In the genomic region with DNA sequence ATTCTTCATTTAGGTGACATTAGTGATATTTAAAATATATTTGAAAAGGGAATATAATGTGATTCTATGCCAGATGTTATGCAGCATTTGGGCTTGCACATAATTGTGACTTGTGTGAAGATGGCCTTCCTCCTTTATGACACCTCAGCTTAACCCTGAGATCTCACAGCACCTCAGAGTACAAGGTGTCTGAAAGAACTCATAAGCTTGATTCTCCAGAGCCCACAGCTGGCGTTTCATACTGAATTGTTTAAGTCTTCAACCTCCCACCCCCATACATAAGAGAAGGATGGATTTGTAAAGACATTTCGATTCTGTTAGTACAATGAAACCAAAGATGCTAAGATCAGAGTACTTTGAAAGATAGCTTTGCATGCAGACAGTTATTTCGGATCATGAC, we compare ENCODE assay signal across 8 mouse cellular contexts. TPM values are rescaled to one million over a fixed set of nuclear protein-coding genes. Genes with fewer than 3 reads are reported as not detected.
DNase-seq lines count a peak whose midpoint lies in the region; ATAC-seq and TF ChIP-seq lines count a peak whose summit lies in the region.

No protein-coding gene starts in this region.

- ATAC-seq in forebrain, embryonic 15.5 days (replicated peaks) = no peak
- ATAC-seq in liver, embryonic 15.5 days (ENCODE audit: insufficient read depth) = no peak

- H3K4me3 ChIP-seq in heart, adult 2 months = peak overlapping the region; percentile 81
- peak overlapping the region; percentile 71 to 73 (median 71) for H3K4me3 ChIP-seq in CH12.LX (replicated peaks in 1 of 3; ENCODE audit: low read depth in 2 of 3, low read length in 2 of 3, poor library complexity in 1 of 3)
- H3K4me3 ChIP-seq in forebrain, embryonic 15.5 days = peak overlapping the region; percentile 89
- peak overlapping the region; percentile 79 for H3K4me3 ChIP-seq in liver, embryonic 15.5 days (replicated peaks)

- peaks cover 10% of the 10 kb centered on the region for H3K36me3 ChIP-seq in heart, adult 2 months (ENCODE audit: control insufficient read depth, insufficient read depth, low read length)
- H3K36me3 ChIP-seq in CH12.LX (replicated peaks in 1 of 2; ENCODE audit: control insufficient read depth in 1 of 2, insufficient read depth in 1 of 2, low read length in 1 of 2) = peaks cover 0 to 14% of the 10 kb centered on the region in 2 experiments
- no peaks in the 10 kb centered on the region; the same call in 1 of the 2 replicates for H3K36me3 ChIP-seq in forebrain, embryonic 15.5 days
- H3K36me3 ChIP-seq in liver, embryonic 15.5 days (replicated peaks) = peaks cover 5% of the 10 kb centered on the region

- TF ChIP-seq RAD21 in CH12.LX (IDR thresholded peaks at IDR 0.05; ENCODE audit: low read depth, low read length) = no peak

- H3K4me2 ChIP-seq in CH12.LX (ENCODE audit: insufficient read depth, low read depth, poor library complexity, severe bottlenecking) = peak overlapping the region; percentile 88
- H3K4me2 ChIP-seq in forebrain, embryonic 15.5 days (replicated peaks) = peak overlapping the region; percentile 89
- peak overlapping the region; percentile 81 for H3K4me2 ChIP-seq in liver, embryonic 15.5 days

- DNase-seq in heart, adult 2 months = no peak
- DNase-seq in heart, adult 11 months = no peak
- DNase-seq in CH12.LX (ENCODE audit: extremely low read depth) = no peak
- no peak for DNase-seq in right cerebral cortex, postnatal 25 days
- no peak for DNase-seq in natural killer cell, adult 2 months (ENCODE audit: low spot score in 2 of 2)
- DNase-seq in thymus, postnatal 4 days = no peak

- intact Hi-C loops in heart, adult 2 months (cut with DNase I) = no loop called here

- H3K79me2 ChIP-seq in heart, adult 2 months (replicated peaks; ENCODE audit: control insufficient read depth, insufficient read depth, low read length) = no peaks in the 10 kb centered on the region
- 0 out of 2 replicates have a peak, but pooled peaks cover 10% of the 10 kb centered on the region for H3K79me2 ChIP-seq in CH12.LX (replicated peaks; ENCODE audit: control insufficient read depth, extremely low read depth, insufficient read depth, poor library complexity, severe bottlenecking)

- no peaks in the 10 kb centered on the region for H3K9me3 ChIP-seq in CH12.LX (replicated peaks; ENCODE audit: low read length)
- H3K9me3 ChIP-seq in forebrain, embryonic 15.5 days = no peaks in the 10 kb centered on the region
- no peaks in the 10 kb centered on the region for H3K9me3 ChIP-seq in liver, embryonic 15.5 days (replicated peaks)

- WGBS in heart, adult 2 months = 55% methylated on average over 3 of the region's 3 CpGs
- 67% methylated on average over 3 of the region's 3 CpGs for WGBS in forebrain, embryonic 15.5 days
- 60% methylated on average over 3 of the region's 3 CpGs for WGBS in liver, embryonic 15.5 days (ENCODE audit: insufficient replicate concordance)

- dilution Hi-C loops in CH12.LX (cut with MboI; ENCODE audit: extremely low pct_ligation_motif_present, extremely low pct_unique_long_range_greater_than_20kb, low sequenced_read_pairs) = no loop called here

- peak overlapping the region; percentile 99 for H3K9ac ChIP-seq in heart, adult 2 months (ENCODE audit: low read depth, low read length)
- peak overlapping the region; percentile 85 for H3K9ac ChIP-seq in CH12.LX (ENCODE audit: insufficient read depth, low read depth)
- H3K9ac ChIP-seq in forebrain, embryonic 15.5 days (replicated peaks) = peak overlapping the region; percentile 96
- peak overlapping the region; percentile 91 for H3K9ac ChIP-seq in liver, embryonic 15.5 days

- TF ChIP-seq EP300 in heart, adult 2 months (IDR thresholded peaks at IDR 0.05; ENCODE audit: insufficient read depth, low read depth, low read length) = no peak
- TF ChIP-seq EP300 in CH12.LX (IDR thresholded peaks at IDR 0.05; ENCODE audit: low read length) = no peak

- TF ChIP-seq CTCF in heart, adult 2 months (IDR thresholded peaks at IDR 0.05) = no peak
- no peak for TF ChIP-seq CTCF in CH12.LX (conservative IDR thresholded peaks at IDR 0.05 in 1 of 2, IDR thresholded peaks at IDR 0.05 in 1 of 2; ENCODE audit: low read depth in 2 of 2, low read length in 2 of 2)

- H3K27me3 ChIP-seq in heart, adult 2 months (ENCODE audit: control insufficient read depth, insufficient read depth, low read length) = no peaks in the 10 kb centered on the region
- H3K27me3 ChIP-seq in CH12.LX (replicated peaks) = no peaks in the 10 kb centered on the region
- no peaks in the 10 kb centered on the region for H3K27me3 ChIP-seq in forebrain, embryonic 15.5 days
- H3K27me3 ChIP-seq in liver, embryonic 15.5 days = no peaks in the 10 kb centered on the region

- H3K27ac ChIP-seq in heart, adult 2 months = peak overlapping the region; percentile 99
- no peak overlapping the region for H3K27ac ChIP-seq in CH12.LX (ENCODE audit: insufficient read depth, low read depth)
- no peak overlapping the region for H3K27ac ChIP-seq in forebrain, embryonic 15.5 days (replicated peaks)
- peak overlapping the region; percentile 94 for H3K27ac ChIP-seq in liver, embryonic 15.5 days (replicated peaks)

- no peak for TF ChIP-seq POLR2A in heart, adult 2 months (IDR thresholded peaks at IDR 0.05; ENCODE audit: insufficient read depth, low read depth, low read length)
- no peak for TF ChIP-seq POLR2A in CH12.LX (IDR thresholded peaks at IDR 0.05; ENCODE audit: low read depth, low read length)

- in situ Hi-C loops in CH12.LX (cut with MboI; ENCODE audit: low pct_ligation_motif_present, low pct_unique_long_range_greater_than_20kb, low sequenced_read_pairs) = no loop called here

- H3K4me1 ChIP-seq in heart, adult 2 months (ENCODE audit: control insufficient read depth, insufficient read depth, low read length) = no peaks in the 10 kb centered on the region; the same call in 1 of the 2 replicates
- peaks cover 0 to 24% of the 10 kb centered on the region in 2 experiments; a peak in 3 of 4 replicates for H3K4me1 ChIP-seq in CH12.LX (ENCODE audit: control insufficient read depth in 1 of 2, insufficient read depth in 2 of 2)
- H3K4me1 ChIP-seq in forebrain, embryonic 15.5 days = peaks cover 17% of the 10 kb centered on the region
- peaks cover 60% of the 10 kb centered on the region for H3K4me1 ChIP-seq in liver, embryonic 15.5 days (replicated peaks)

TF ChIP-seq in CH12.LX, 34 proteins besides CTCF, POLR2A, EP300 and RAD21:
- no peak for TF ChIP-seq ETS1 (conservative IDR thresholded peaks at IDR 0.05; ENCODE audit: low read depth, low read length)
- TF ChIP-seq BHLHE40 (IDR thresholded peaks at IDR 0.05; ENCODE audit: low read depth, low read length) = no peak
- TF ChIP-seq MEF2A (IDR thresholded peaks at IDR 0.05; ENCODE audit: borderline replicate concordance, low read depth, low read length) = no peak
- no peak for TF ChIP-seq MYC (IDR thresholded peaks at IDR 0.05; ENCODE audit: low read depth, low read length)

RNA-seq across cellular contexts. Expression of gene Oxsm, which starts 0.5 kb away (rescaled TPM):
- total RNA-seq in heart, adult 2 months (2021) = 10 to 100 TPM; 19.5 to 23.0 TPM
- 12.7 and 22.2 TPM in 2 replicates for polyA plus RNA-seq in heart, adult 2 months (2012; rRNA removed)
- total RNA-seq in CH12.LX (2012; rRNA removed) (10.6 and 10.8 TPM in 2 replicates), CH12.LX (2014; rRNA removed) (6.4 and 6.6 TPM in 2 replicates)
- 8.7 TPM in 2 replicates for polyA plus RNA-seq in CH12.LX (2012; ENCODE audit: insufficient read length, low read depth)
- polyA plus RNA-seq in forebrain, embryonic 15.5 days (2015; fragmentation: Nextera tagmentation; extraction: Ambion mirVana) = 1.7 and 1.9 TPM in 2 replicates
- polyA plus RNA-seq in liver, embryonic 15.5 days (2015; fragmentation: Nextera tagmentation; extraction: Ambion mirVana) = 1.9 and 2.0 TPM in 2 replicates

RNA-seq across cellular contexts. Expression of gene Ngly1, which starts 1.0 kb away (rescaled TPM):
- 10 to 100 TPM; 30.7 to 31.2 TPM for total RNA-seq in heart, adult 2 months (2021)
- polyA plus RNA-seq in heart, adult 2 months (2012; rRNA removed) = 19.2 and 22.6 TPM in 2 replicates
- total RNA-seq in CH12.LX (2012; rRNA removed) (15.9 and 17.0 TPM in 2 replicates), CH12.LX (2014; rRNA removed) (33.0 and 37.5 TPM in 2 replicates)
- 19.8 and 21.7 TPM in 2 replicates for polyA plus RNA-seq in CH12.LX (2012; ENCODE audit: insufficient read length, low read depth)
- 26.0 and 26.4 TPM in 2 replicates for polyA plus RNA-seq in forebrain, embryonic 15.5 days (2015; fragmentation: Nextera tagmentation; extraction: Ambion mirVana)
- polyA plus RNA-seq in liver, embryonic 15.5 days (2015; fragmentation: Nextera tagmentation; extraction: Ambion mirVana) = 18.7 and 20.4 TPM in 2 replicates

Comparison
In these comparisons a context has a peak if more than half of its experiments do, and no peak if none do; other contexts are left out.
1. H3K27ac ChIP-seq: peak in heart, adult 2 months (single experiment) and liver, embryonic 15.5 days (single experiment); none in CH12.LX (single experiment) and forebrain, embryonic 15.5 days (single experiment).
2. Peak in every context shown above with its lines, with median percentiles within 50 percentile points of each other: H3K4me3 ChIP-seq, H3K9ac ChIP-seq and H3K4me2 ChIP-seq.